Comparison of ENCODE assay signal across 19 mouse cellular contexts in the genomic region with DNA sequence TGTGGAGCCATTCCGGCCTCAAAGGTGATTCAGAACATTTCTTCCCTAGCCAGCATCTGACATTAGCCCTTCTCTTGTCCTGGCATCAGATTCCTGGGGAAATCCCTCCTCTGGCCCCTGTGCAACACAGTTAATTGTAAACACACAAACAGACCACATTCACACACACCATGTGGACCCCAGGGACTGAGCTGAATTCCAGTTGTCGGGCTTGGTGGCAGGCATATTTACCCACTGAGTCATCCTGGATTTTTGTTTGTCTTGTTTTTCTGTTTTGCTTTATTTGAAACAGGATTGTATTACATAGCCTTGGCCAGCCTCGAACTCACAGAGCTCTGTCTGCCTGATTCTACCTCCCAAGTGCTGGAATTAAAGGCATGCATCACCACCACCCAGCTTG. TPM values are rescaled to one million over a fixed set of nuclear protein-coding genes. Genes with fewer than 3 reads are reported as not detected.
DNase-seq lines count a peak whose midpoint lies in the region; ATAC-seq and TF ChIP-seq lines count a peak whose summit lies in the region.
"Had no signal": no experiment of that assay in that cellular context is flagged by ENCODE, and none has a peak within 500 bp of the region (broad histone marks: within the 10 kb centered on the region; RNA-seq: fewer than 3 reads in every experiment).

No protein-coding gene starts in this region.

- in situ Hi-C loops in CH12.LX (cut with MboI; ENCODE audit: low pct_ligation_motif_present, low pct_unique_long_range_greater_than_20kb, low sequenced_read_pairs): no loop called here

- H3K4me3 ChIP-seq in liver, embryonic 11.5 days (ENCODE audit: low read depth, low read length): no peak overlapping the region
- peak overlapping the region; percentile 34 to 46 (median 43) for H3K4me3 ChIP-seq in CH12.LX (replicated peaks in 1 of 3; ENCODE audit: low read depth in 2 of 3, low read length in 2 of 3, poor library complexity in 1 of 3)
- no peak overlapping the region for H3K4me3 ChIP-seq in liver, postnatal 0 days (ENCODE audit: low read depth, low read length)
- H3K4me3 ChIP-seq: forebrain, embryonic 13.5 days had no signal

- H3K27me3 ChIP-seq in liver, embryonic 11.5 days (replicated peaks; ENCODE audit: control insufficient read depth, insufficient read depth, low read length): no peaks in the 10 kb centered on the region
- H3K27me3 ChIP-seq in CH12.LX (replicated peaks): no peaks in the 10 kb centered on the region
- H3K27me3 ChIP-seq in liver, postnatal 0 days (ENCODE audit: insufficient read depth, low read length): no peaks in the 10 kb centered on the region
- H3K27me3 ChIP-seq: forebrain, embryonic 13.5 days; hindbrain, embryonic 15.5 days had no signal

- no peak for ATAC-seq in liver, embryonic 11.5 days (replicated peaks; ENCODE audit: low FRiP score)
- ATAC-seq in liver, postnatal 0 days: no peak
- ATAC-seq: CD4-positive, CD25-positive, alpha-beta regulatory T cell, adult 4 months; forebrain, embryonic 13.5 days had no signal

- peak overlapping the region; percentile 38; the same call in 1 of the 2 replicates for H3K27ac ChIP-seq in liver, embryonic 11.5 days (ENCODE audit: low read depth, low read length)
- H3K27ac ChIP-seq in CH12.LX (ENCODE audit: insufficient read depth, low read depth): no peak overlapping the region
- H3K27ac ChIP-seq in liver, postnatal 0 days (ENCODE audit: low read depth): 0 out of 2 replicates have a peak overlapping the region, but pooled peaks have one; percentile 85
- H3K27ac ChIP-seq: forebrain, embryonic 13.5 days; hindbrain, embryonic 15.5 days had no signal

- H3K9me3 ChIP-seq in liver, embryonic 11.5 days (ENCODE audit: control insufficient read depth, low read length): no peaks in the 10 kb centered on the region
- no peaks in the 10 kb centered on the region for H3K9me3 ChIP-seq in CH12.LX (replicated peaks; ENCODE audit: low read length)
- H3K9me3 ChIP-seq in liver, postnatal 0 days (ENCODE audit: low read length): no peaks in the 10 kb centered on the region
- H3K9me3 ChIP-seq: forebrain, embryonic 13.5 days; hindbrain, embryonic 15.5 days had no signal

- peaks cover 9% of the 10 kb centered on the region for H3K4me1 ChIP-seq in liver, embryonic 11.5 days (replicated peaks; ENCODE audit: control insufficient read depth, insufficient read depth, low read length)
- peaks cover 8 to 36% of the 10 kb centered on the region in 2 experiments; a peak in 3 of 4 replicates for H3K4me1 ChIP-seq in CH12.LX (ENCODE audit: control insufficient read depth in 1 of 2, insufficient read depth in 2 of 2)
- H3K4me1 ChIP-seq in liver, postnatal 0 days (ENCODE audit: insufficient read depth): peaks cover 24% of the 10 kb centered on the region

- WGBS in liver, embryonic 11.5 days: 82% methylated on average over 3 of the region's 3 CpGs
- WGBS in liver, postnatal 0 days (ENCODE audit: insufficient replicate concordance): 77% methylated on average over 3 of the region's 3 CpGs

- TF ChIP-seq RAD21 in CH12.LX (IDR thresholded peaks at IDR 0.05; ENCODE audit: low read depth, low read length): no peak

- H3K79me2 ChIP-seq in CH12.LX (replicated peaks; ENCODE audit: control insufficient read depth, extremely low read depth, insufficient read depth, poor library complexity, severe bottlenecking): no peaks in the 10 kb centered on the region

- dilution Hi-C loops in CH12.LX (cut with MboI; ENCODE audit: extremely low pct_ligation_motif_present, extremely low pct_unique_long_range_greater_than_20kb, low sequenced_read_pairs): no loop called here

- no peak for DNase-seq in liver, embryonic 11.5 days (ENCODE audit: low spot score)
- DNase-seq in liver: no peak
- DNase-seq in CH12.LX (ENCODE audit: extremely low read depth): no peak
- peak; percentile 62 for DNase-seq in Muller cell, postnatal 12 days (ENCODE audit: inconsistent ontology term)
- DNase-seq in liver, postnatal 0 days: no peak
- no peak for DNase-seq in frontal cortex, postnatal 36 days (ENCODE audit: low spot score in 2 of 2)
- no peak for DNase-seq in heart, adult 11 months
- DNase-seq: adrenal gland, adult 8-10 months; cerebellum, adult 9-11 months; heart, postnatal 14 days; kidney, adult 2 months; kidney, postnatal 4 days; left cerebral cortex, postnatal 4 days; lung, adult 18-20 months; right cerebral cortex, adult 18-20 months; spleen, adult 18-20 months had no signal

- TF ChIP-seq POLR2A in CH12.LX (IDR thresholded peaks at IDR 0.05; ENCODE audit: low read depth, low read length): no peak

- H3K9ac ChIP-seq in liver, embryonic 11.5 days (ENCODE audit: low read depth, low read length): no peak overlapping the region
- peak overlapping the region; percentile 55; the same call in 1 of the 2 replicates for H3K9ac ChIP-seq in CH12.LX (ENCODE audit: insufficient read depth, low read depth)
- H3K9ac ChIP-seq in liver, postnatal 0 days (replicated peaks): no peak overlapping the region
- H3K9ac ChIP-seq: forebrain, embryonic 13.5 days; hindbrain, embryonic 15.5 days had no signal

- H3K36me3 ChIP-seq in liver, embryonic 11.5 days (ENCODE audit: control insufficient read depth, insufficient read depth, low read length): no peaks in the 10 kb centered on the region
- no peaks in the 10 kb centered on the region for H3K36me3 ChIP-seq in CH12.LX (replicated peaks in 1 of 2; ENCODE audit: control insufficient read depth in 1 of 2, insufficient read depth in 1 of 2, low read length in 1 of 2)
- H3K36me3 ChIP-seq in liver, postnatal 0 days (replicated peaks; ENCODE audit: insufficient read depth, low read length): no peaks in the 10 kb centered on the region
- H3K36me3 ChIP-seq: hindbrain, embryonic 15.5 days had no signal

- TF ChIP-seq EP300 in CH12.LX (IDR thresholded peaks at IDR 0.05; ENCODE audit: low read length): no peak
- no peak for TF ChIP-seq EP300 in liver, postnatal 0 days (IDR thresholded peaks at IDR 0.05; ENCODE audit: low read depth)

- TF ChIP-seq CTCF in CH12.LX (conservative IDR thresholded peaks at IDR 0.05 in 1 of 2, IDR thresholded peaks at IDR 0.05 in 1 of 2; ENCODE audit: low read depth in 2 of 2, low read length in 2 of 2): no peak
- TF ChIP-seq CTCF in liver, postnatal 0 days (IDR thresholded peaks at IDR 0.05; ENCODE audit: low read depth): no peak

- H3K4me2 ChIP-seq in liver, embryonic 11.5 days: peak overlapping the region; percentile 59
- peak overlapping the region; percentile 38; the same call in 1 of the 2 replicates for H3K4me2 ChIP-seq in CH12.LX (ENCODE audit: insufficient read depth, low read depth, poor library complexity, severe bottlenecking)
- no peak overlapping the region for H3K4me2 ChIP-seq in liver, postnatal 0 days (ENCODE audit: low read depth, low read length)

TF ChIP-seq in CH12.LX, 34 proteins besides CTCF, POLR2A, EP300 and RAD21:
- TF ChIP-seq ELF1 (IDR thresholded peaks at IDR 0.05; ENCODE audit: low read depth, low read length) (no peak), ZNF384 (IDR thresholded peaks at IDR 0.05; ENCODE audit: low read depth, low read length) (no peak), ZC3H11A (IDR thresholded peaks at IDR 0.05; ENCODE audit: low read depth, low read length) (no peak), PAX5 (IDR thresholded peaks at IDR 0.05; ENCODE audit: low read length) (no peak), HCFC1 (IDR thresholded peaks at IDR 0.05; ENCODE audit: low read depth, low read length) (no peak), MEF2A (IDR thresholded peaks at IDR 0.05; ENCODE audit: borderline replicate concordance, low read depth, low read length) (no peak), UBTF (IDR thresholded peaks at IDR 0.05; ENCODE audit: low read depth, low read length) (no peak), JUN (IDR thresholded peaks at IDR 0.05; ENCODE audit: insufficient read depth, low read depth, low read length) (no peak), NELFE (IDR thresholded peaks at IDR 0.05; ENCODE audit: low read depth, low read length) (no peak), TBP (conservative IDR thresholded peaks at IDR 0.05; ENCODE audit: low read depth, low read length) (no peak), MAFK (IDR thresholded peaks at IDR 0.05; ENCODE audit: insufficient replicate concordance, low read length) (no peak), SMC3 (IDR thresholded peaks at IDR 0.05; ENCODE audit: low read depth, low read length) (no peak), BHLHE40 (IDR thresholded peaks at IDR 0.05; ENCODE audit: low read depth, low read length) (no peak), CHD1 (IDR thresholded peaks at IDR 0.05; ENCODE audit: low read depth, low read length) (no peak), USF2 (conservative IDR thresholded peaks at IDR 0.05; ENCODE audit: low read depth, low read length) (no peak), JUND (conservative IDR thresholded peaks at IDR 0.05; ENCODE audit: low read depth, low read length) (no peak), SIN3A (IDR thresholded peaks at IDR 0.05; ENCODE audit: low read length) (no peak), MYC (IDR thresholded peaks at IDR 0.05; ENCODE audit: low read depth, low read length) (no peak), MAX (IDR thresholded peaks at IDR 0.05; ENCODE audit: low read length) (no peak)

RNA-seq across cellular contexts. Expression of a gene that starts 49.1 kb away (rescaled TPM):
- 505 and 532 TPM in 2 replicates for polyA plus RNA-seq in liver, embryonic 11.5 days (2014; fragmentation: Nextera tagmentation; extraction: Ambion mirVana)
- total RNA-seq in CH12.LX (2012; rRNA removed): 238 and 249 TPM in 2 replicates
- 177 and 178 TPM in 2 replicates for total RNA-seq in CH12.LX (2014; rRNA removed)
- 151 and 184 TPM in 2 replicates for polyA plus RNA-seq in CH12.LX (2012; ENCODE audit: insufficient read length, low read depth)
- 234 and 241 TPM in 2 replicates for polyA plus RNA-seq in liver, postnatal 0 days (2015; fragmentation: Nextera tagmentation; extraction: Ambion mirVana)

Comparison
In these comparisons a context has a peak if more than half of its experiments do, and no peak if none do; other contexts are left out.
1. H3K4me3 ChIP-seq: peak in CH12.LX (3 of 3); none in liver, embryonic 11.5 days (single experiment) and liver, postnatal 0 days (single experiment).